Mouse (Mus musculus) forebrain, postnatal 0 days (tissue): Measurements from ENCODE around the gene Gabarap. TPM values are rescaled to one million over a fixed set of nuclear protein-coding genes. Genes with fewer than 3 reads are reported as not detected.

Source experiments
- ATAC-seq: fragments of 200-750 bp; cut with Nextera tagmentation; 2 replicates; pipeline ENCODE4 v1.8.0; 2017; ENCODE audit warnings: mild to moderate bottlenecking, moderate library complexity
- DNase-seq: peaks from one replicate; pipeline ENCODE4 v3.0.0-alpha.2; 2015
- H3K27ac ChIP-seq: fragments of 300-500 bp; sonication (generic); 2 replicates; pipeline ENCODE4 v1.5.1; 2014; ENCODE audit warnings: low read depth, mild to moderate bottlenecking, antibody characterized with exemption, low read length, moderate library complexity, mixed read lengths
- H3K27me3 ChIP-seq: fragments of 300-500 bp; sonication (generic); 2 replicates; pipeline ENCODE4 v1.6.1; 2014; ENCODE audit warnings: mild to moderate bottlenecking, low read length, mixed read lengths; ENCODE audit not compliant: insufficient read depth
- H3K36me3 ChIP-seq: fragments of 300-500 bp; sonication (generic); 2 replicates; pipeline ENCODE4 v1.6.1; 2014; ENCODE audit warnings: mild to moderate bottlenecking, moderate library complexity; ENCODE audit not compliant: insufficient read depth
- H3K4me1 ChIP-seq: fragments of 300-500 bp; sonication (generic); 2 replicates; pipeline ENCODE4 v1.6.1; 2014; ENCODE audit warnings: antibody characterized with exemption; ENCODE audit not compliant: insufficient read depth
- H3K4me2 ChIP-seq: fragments of 300-500 bp; sonication (generic); 2 replicates; pipeline ENCODE4 v1.6.1; 2014; ENCODE audit warnings: low read depth, mild to moderate bottlenecking, moderate library complexity
- H3K4me3 ChIP-seq: fragments of 300-500 bp; sonication (generic); 2 replicates; pipeline ENCODE4 v1.5.1; 2014; ENCODE audit warnings: low read depth, low read length, mixed read lengths
- H3K9ac ChIP-seq: fragments of 300-500 bp; sonication (generic); 2 replicates; pipeline ENCODE4 v1.6.1; 2014; ENCODE audit warnings: mild to moderate bottlenecking
- H3K9me3 ChIP-seq: fragments of 300-500 bp; sonication (generic); 2 replicates; pipeline ENCODE4 v1.6.1; 2016; ENCODE audit warnings: low read length
- CTCF ChIP-seq: sonication (generic); IDR thresholded peaks from 2 replicates; pipeline ENCODE4 v1.5.1; 2016; ENCODE audit warnings: antibody characterized with exemption, control low read depth, low read depth
- WGBS: fragments of 180-500 bp; shearing (Covaris S2); extraction: QIAGEN DNeasy Blood & Tissue Kit; methylation state at CpG from one replicate; pipeline ENCODE4 v1.1.7; 2014; 5-methylcytosine and 5-hydroxymethylcytosine counted together
- polyA plus RNA-seq: library from polyadenylated mRNA; unstranded; fragments of >200 nt; fragmentation: Nextera tagmentation; extraction: Ambion mirVana; gene quantifications from 2 replicates; pipeline ENCODE4 v1.2.1, GENCODE M21; 2015
- total RNA-seq: library from RNA; depleted of rRNA; stranded (reverse); fragments of >200 nt; gene quantifications from 2 replicates; pipeline ENCODE4 v1.2.3, GENCODE M21; 2014

Gabarap gene
- total and polyA plus RNA-seq, 2 experiments from 2014 or later: 246 to 574 TPM

DNA sequence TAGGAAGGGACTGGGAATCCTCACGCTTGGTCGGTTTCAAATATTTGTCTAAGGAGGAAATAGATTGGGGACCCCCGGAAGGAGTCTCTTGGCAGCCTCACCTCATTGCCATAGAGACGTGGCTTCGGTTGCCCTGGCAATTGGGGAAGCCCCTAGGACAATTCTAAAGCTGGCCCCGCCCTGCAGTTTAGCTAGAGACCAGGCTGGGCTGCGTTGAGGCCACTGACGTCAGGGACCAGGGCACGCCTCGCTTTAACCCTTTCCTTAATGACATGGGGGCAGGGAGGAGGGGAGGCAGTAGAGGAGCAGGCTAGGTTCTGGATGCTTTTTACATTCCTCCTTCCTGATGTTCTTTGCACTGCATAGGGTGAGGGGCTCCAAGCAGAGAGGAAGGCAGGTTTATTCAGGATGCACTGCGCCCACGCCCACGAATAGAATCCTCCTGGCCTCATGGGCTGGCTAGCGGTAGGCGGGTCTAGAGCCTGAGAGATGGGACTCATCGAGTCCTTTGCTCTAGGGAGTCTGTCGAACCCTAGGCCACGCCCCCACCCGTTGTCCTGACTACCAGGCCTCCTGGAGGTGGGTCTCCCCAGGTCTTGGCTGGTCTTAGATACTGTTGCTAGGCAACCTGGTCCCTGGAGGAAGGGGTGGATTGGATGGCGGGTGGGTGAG lies 38.3 kb downstream of the Gabarap start:
- peak; percentile 97 for DNase-seq
- H3K4me3 ChIP-seq: peak overlapping the region; percentile 33
- H3K27ac ChIP-seq: peak overlapping the region; percentile 94
- ATAC-seq: peak; percentile 92
- peaks cover 27% of the 10 kb centered on the region for H3K36me3 ChIP-seq
- H3K9ac ChIP-seq: peak overlapping the region; percentile 48
- H3K4me1 ChIP-seq: peaks cover 34% of the 10 kb centered on the region
- no peaks in the 10 kb centered on the region for H3K9me3 ChIP-seq
- H3K4me2 ChIP-seq: peak overlapping the region; percentile 58
- TF ChIP-seq CTCF: no peak
- no peaks in the 10 kb centered on the region for H3K27me3 ChIP-seq
- WGBS: 1% methylated on average over 20 of the region's 20 CpGs

DNA sequence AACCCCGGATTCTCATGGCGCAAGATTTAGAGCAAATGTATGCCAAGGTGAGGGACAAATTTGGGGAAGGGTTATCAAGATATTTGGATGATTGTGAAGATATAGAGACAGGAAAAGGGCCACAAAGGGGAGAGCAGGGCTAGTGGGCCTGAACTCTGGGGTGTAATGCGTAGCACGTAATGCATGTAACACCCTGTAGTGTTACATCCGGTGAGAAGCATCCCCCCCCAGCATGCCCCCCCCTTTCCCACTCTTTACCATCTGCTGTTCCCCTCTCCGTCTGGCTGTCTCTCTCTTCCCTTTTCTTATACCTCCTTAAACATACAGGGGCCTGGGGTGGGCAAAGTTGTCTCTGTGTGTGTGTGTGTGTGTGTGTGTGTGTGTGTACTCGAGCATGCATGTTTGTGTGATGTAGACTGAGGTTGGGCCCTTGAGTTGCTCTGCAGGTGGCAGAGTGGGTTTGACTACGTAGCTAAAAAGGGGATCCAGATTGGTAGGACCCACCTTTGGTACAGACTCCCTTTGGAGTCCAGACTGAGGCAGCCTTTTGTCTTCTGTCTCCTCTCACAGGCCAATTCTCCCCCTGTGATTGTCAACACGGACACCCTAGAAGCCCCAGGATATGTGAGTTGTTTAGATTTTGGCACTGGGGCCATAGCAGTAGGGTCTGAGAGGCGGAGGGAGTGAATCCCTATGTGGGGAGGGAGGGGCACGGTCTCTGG lies 39.0 kb downstream of the Gabarap start:
- no peak for TF ChIP-seq CTCF
- Histone ChIP-seq H3K9ac (peak overlapping the region; percentile 48), H3K9me3 (no peaks in the 10 kb centered on the region), H3K36me3 (peaks cover 32% of the 10 kb centered on the region), H3K4me3 (peak overlapping the region; percentile 33), H3K4me2 (peak overlapping the region; percentile 58), H3K27me3 (no peaks in the 10 kb centered on the region), H3K4me1 (peaks cover 32% of the 10 kb centered on the region), H3K27ac (peak overlapping the region; percentile 94)
- DNase-seq (no peak), ATAC-seq (peak; percentile 59)
- 14% methylated on average over 11 of the region's 11 CpGs for WGBS

DNA sequence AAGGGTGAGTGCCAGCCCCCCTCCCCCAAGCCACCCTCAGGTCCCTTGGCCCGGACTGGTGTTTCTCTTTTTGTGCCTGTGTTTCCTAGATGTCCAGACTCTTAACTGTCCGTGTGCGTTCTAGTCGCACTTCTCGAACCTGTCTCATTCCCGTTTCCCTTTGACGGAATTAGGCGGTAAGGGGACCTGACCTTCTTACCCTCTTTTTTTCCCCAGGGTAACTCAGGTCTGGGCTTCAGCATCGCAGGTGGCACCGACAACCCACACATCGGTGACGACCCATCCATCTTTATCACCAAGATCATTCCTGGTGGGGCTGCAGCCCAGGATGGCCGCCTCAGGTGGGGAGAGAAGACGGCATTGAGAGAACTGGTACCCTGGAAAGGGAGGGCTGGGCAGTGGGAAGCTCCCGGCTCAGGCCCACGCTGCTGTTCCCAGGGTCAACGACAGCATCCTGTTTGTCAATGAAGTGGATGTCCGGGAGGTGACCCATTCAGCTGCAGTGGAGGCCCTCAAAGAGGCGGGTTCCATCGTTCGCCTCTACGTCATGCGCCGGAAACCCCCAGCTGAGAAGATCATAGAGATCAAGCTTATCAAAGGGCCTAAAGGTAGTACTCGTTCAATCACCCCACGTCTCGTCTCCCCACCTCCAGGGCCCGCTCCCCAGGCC lies 39.8 kb downstream of the Gabarap start:
- peak overlapping the region; percentile 48; the same call in 1 of the 2 replicates for H3K9ac ChIP-seq
- peak overlapping the region; percentile 94 for H3K27ac ChIP-seq
- peaks cover 32% of the 10 kb centered on the region for H3K4me1 ChIP-seq
- no peak for DNase-seq
- no peaks in the 10 kb centered on the region for H3K9me3 ChIP-seq
- no peak overlapping the region for H3K4me3 ChIP-seq
- WGBS: 89% methylated on average over 28 of the region's 28 CpGs
- peak overlapping the region; percentile 58 for H3K4me2 ChIP-seq
- no peak for ATAC-seq
- peaks cover 36% of the 10 kb centered on the region for H3K36me3 ChIP-seq
- no peak for TF ChIP-seq CTCF
- H3K27me3 ChIP-seq: no peaks in the 10 kb centered on the region

DNA sequence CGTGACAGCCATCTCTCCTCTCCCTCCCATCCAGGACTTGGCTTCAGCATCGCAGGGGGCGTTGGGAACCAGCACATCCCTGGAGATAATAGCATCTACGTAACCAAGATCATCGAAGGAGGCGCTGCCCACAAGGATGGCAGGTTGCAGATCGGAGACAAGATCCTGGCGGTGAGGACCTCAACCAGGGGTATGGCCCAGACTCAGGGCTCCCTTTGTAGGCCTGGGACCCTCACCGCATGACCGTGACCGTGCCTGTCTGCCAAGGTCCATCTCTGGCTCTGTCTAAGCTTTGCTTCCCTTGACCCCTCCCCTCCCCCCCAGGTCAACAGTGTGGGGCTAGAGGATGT lies 40.4 kb downstream of the Gabarap start:
- Histone ChIP-seq H3K36me3 (peaks cover 36% of the 10 kb centered on the region), H3K27ac (no peak overlapping the region)

DNA sequence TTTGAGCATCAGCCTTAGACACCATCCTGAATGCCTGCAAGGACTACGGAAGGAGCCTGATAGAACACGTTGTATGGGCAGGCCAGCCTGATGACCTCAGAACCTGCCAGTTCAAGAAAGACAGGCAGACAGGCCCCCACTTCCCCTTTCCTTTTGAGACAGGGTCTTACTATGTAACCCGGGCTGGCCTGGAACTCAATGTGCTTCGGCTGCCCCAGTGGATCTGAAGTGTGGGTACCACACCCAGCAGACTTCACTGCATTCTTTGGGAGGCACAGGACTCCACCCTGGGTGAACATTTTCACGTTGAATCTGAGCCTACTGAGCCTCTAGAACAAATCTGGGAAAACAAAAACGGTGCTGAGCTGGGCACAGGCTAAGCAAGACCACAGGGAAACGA lies 47.2 kb downstream of the Gabarap start:
- no peak for DNase-seq
- Histone ChIP-seq H3K4me3 (no peak overlapping the region), H3K27me3 (no peaks in the 10 kb centered on the region), H3K4me2 (no peak overlapping the region), H3K36me3 (peaks cover 67% of the 10 kb centered on the region), H3K4me1 (no peaks in the 10 kb centered on the region), H3K9ac (no peak overlapping the region), H3K9me3 (no peaks in the 10 kb centered on the region), H3K27ac (no peak overlapping the region)
- WGBS: 83% methylated on average over 7 of the region's 7 CpGs
- no peak for TF ChIP-seq CTCF
- no peak for ATAC-seq

More for the DNA sequence above, 40.4 kb downstream of the Gabarap start:
- H3K4me3 ChIP-seq: no peak overlapping the region
- WGBS: 91% methylated on average over 11 of the region's 11 CpGs
- H3K9ac ChIP-seq: no peak overlapping the region
- peaks cover 29% of the 10 kb centered on the region for H3K4me1 ChIP-seq
- no peak overlapping the region for H3K4me2 ChIP-seq
- H3K27me3 ChIP-seq: no peaks in the 10 kb centered on the region
- ATAC-seq (no peak), DNase-seq (no peak)
- H3K9me3 ChIP-seq: no peaks in the 10 kb centered on the region
- TF ChIP-seq CTCF: no peak

DNA sequence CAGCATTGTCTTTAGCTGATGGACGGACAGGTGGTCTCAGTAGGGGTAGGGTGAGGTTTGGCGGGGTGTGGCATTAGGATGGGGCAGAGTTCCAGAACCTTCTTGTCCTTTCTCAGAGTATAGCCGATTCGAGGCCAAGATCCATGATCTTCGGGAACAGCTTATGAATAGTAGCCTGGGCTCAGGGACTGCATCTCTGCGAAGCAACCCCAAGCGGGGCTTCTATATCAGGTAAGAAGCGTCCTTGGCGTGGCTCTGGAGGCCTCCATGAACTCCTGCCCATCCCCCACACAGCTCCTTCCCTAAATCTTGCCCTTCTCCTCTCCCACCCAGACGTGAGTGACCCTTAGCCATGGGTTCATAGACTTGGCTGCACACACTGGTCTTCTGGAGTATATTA lies 48.7 kb downstream of the Gabarap start:
- peaks cover 75% of the 10 kb centered on the region for H3K36me3 ChIP-seq
- no peak for ATAC-seq
- WGBS: 92% methylated on average over 10 of the region's 10 CpGs

DNA sequence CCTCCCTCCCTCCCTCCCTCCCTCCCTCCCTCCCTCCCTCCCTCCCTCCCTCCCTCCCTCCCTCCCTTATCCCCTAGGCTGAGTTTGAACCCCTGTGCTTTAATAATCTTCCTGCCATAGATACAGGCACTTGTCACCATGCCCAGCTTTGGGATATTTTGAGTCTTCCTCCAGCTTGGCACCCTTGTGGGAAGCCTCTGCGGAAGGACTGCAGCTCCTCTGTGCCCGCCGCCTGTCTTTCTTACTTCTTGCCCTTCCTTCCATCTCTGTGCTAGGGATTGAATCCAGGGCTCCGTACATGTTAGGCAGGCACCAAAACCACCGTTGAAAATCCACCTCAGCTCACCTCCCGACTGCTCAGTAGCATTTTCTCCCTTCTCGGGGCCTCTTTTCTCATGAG lies 49.2 kb downstream of the Gabarap start:
- TF ChIP-seq CTCF: no peak
- Histone ChIP-seq H3K4me1 (no peaks in the 10 kb centered on the region), H3K36me3 (peaks cover 76% of the 10 kb centered on the region), H3K27me3 (no peaks in the 10 kb centered on the region), H3K4me3 (no peak overlapping the region), H3K27ac (no peak overlapping the region), H3K9me3 (no peaks in the 10 kb centered on the region), H3K9ac (no peak overlapping the region), H3K4me2 (no peak overlapping the region)
- no peak for DNase-seq
- no peak for ATAC-seq
- WGBS: 91% methylated on average over 7 of the region's 7 CpGs

More for the DNA sequence above, 48.7 kb downstream of the Gabarap start:
- no peak overlapping the region for H3K27ac ChIP-seq
- H3K4me3 ChIP-seq: no peak overlapping the region
- no peak for DNase-seq
- no peaks in the 10 kb centered on the region for H3K27me3 ChIP-seq
- no peaks in the 10 kb centered on the region for H3K9me3 ChIP-seq
- no peak for TF ChIP-seq CTCF
- H3K4me1 ChIP-seq: no peaks in the 10 kb centered on the region
- no peak overlapping the region for H3K4me2 ChIP-seq
- no peak overlapping the region for H3K9ac ChIP-seq
